Comparison of ENCODE assay signal across 7 mouse cellular contexts in genomic region chr19:41384406-41384851, GRCm38 (mm10). TPM values are rescaled to one million over a fixed set of nuclear protein-coding genes. Genes with fewer than 3 reads are reported as not detected.
DNase-seq lines count a peak whose midpoint lies in the region; ATAC-seq and TF ChIP-seq lines count a peak whose summit lies in the region.

No protein-coding gene starts in this region.

- peaks cover 12% of the 10 kb centered on the region for H3K4me1 ChIP-seq in forebrain, embryonic 13.5 days
- H3K4me1 ChIP-seq in limb, embryonic 10.5 days: peaks cover 32% of the 10 kb centered on the region
- H3K4me1 ChIP-seq in midbrain, embryonic 13.5 days (replicated peaks): peaks cover 8% of the 10 kb centered on the region
- H3K4me1 ChIP-seq in cerebellum, adult 2 months (ENCODE audit: control insufficient read depth, insufficient read depth, low read length): peaks cover 7% of the 10 kb centered on the region; the same call in 1 of the 2 replicates

- H3K36me3 ChIP-seq in forebrain, embryonic 13.5 days (ENCODE audit: poor library complexity, severe bottlenecking): no peaks in the 10 kb centered on the region
- H3K36me3 ChIP-seq in limb, embryonic 10.5 days: no peaks in the 10 kb centered on the region
- H3K36me3 ChIP-seq in midbrain, embryonic 13.5 days: no peaks in the 10 kb centered on the region

- 14% methylated on average over 12 of the region's 12 CpGs for WGBS in forebrain, embryonic 13.5 days
- 12% methylated on average over 12 of the region's 12 CpGs for WGBS in limb, embryonic 10.5 days
- 15% methylated on average over 12 of the region's 12 CpGs for WGBS in midbrain, embryonic 13.5 days
- 19% methylated on average over 12 of the region's 12 CpGs for WGBS in cerebellum, adult 2 months

- H3K27me3 ChIP-seq in forebrain, embryonic 13.5 days: peaks cover 13% of the 10 kb centered on the region; the same call in 1 of the 2 replicates
- H3K27me3 ChIP-seq in limb, embryonic 10.5 days (ENCODE audit: low read depth, poor library complexity, severe bottlenecking): peaks cover 53% of the 10 kb centered on the region
- peaks cover 30% of the 10 kb centered on the region for H3K27me3 ChIP-seq in midbrain, embryonic 13.5 days
- no peaks in the 10 kb centered on the region for H3K27me3 ChIP-seq in cerebellum, adult 2 months (ENCODE audit: control insufficient read depth, insufficient read depth, low read length)

- peak overlapping the region; percentile 53 for H3K4me3 ChIP-seq in forebrain, embryonic 13.5 days
- peak overlapping the region; percentile 62 for H3K4me3 ChIP-seq in limb, embryonic 10.5 days
- H3K4me3 ChIP-seq in midbrain, embryonic 13.5 days (replicated peaks): peak overlapping the region; percentile 50
- no peak overlapping the region for H3K4me3 ChIP-seq in cerebellum, adult 2 months (replicated peaks; ENCODE audit: insufficient read depth, low read depth, low read length)

- no peak for TF ChIP-seq POLR2A in cerebellum, adult 2 months (IDR thresholded peaks at IDR 0.05; ENCODE audit: borderline replicate concordance, insufficient read depth, low read length)

- DNase-seq in CD4-positive, CD25-positive, alpha-beta regulatory T cell, adult 2 months (ENCODE audit: low read depth, low spot score): peak; percentile 71
- peak; percentile 40 for DNase-seq in ES-CJ7 (ENCODE audit: low read depth, low spot score)
- DNase-seq in limb, embryonic 10.5 days (ENCODE audit: low spot score): peak; percentile 33
- no peak for DNase-seq in cerebellum, adult 18-20 months
- no peak for DNase-seq in cerebellum, adult 2 months

- no peak for ATAC-seq in forebrain, embryonic 13.5 days
- no peak for ATAC-seq in midbrain, embryonic 13.5 days

- H3K4me2 ChIP-seq in forebrain, embryonic 13.5 days: peak overlapping the region; percentile 97
- H3K4me2 ChIP-seq in midbrain, embryonic 13.5 days (replicated peaks): peak overlapping the region; percentile 89

- H3K9ac ChIP-seq in forebrain, embryonic 13.5 days: peak overlapping the region; percentile 55; the same call in 1 of the 2 replicates
- no peak overlapping the region for H3K9ac ChIP-seq in midbrain, embryonic 13.5 days (replicated peaks)

- no peak overlapping the region for H3K27ac ChIP-seq in forebrain, embryonic 13.5 days
- peak overlapping the region; percentile 70 for H3K27ac ChIP-seq in limb, embryonic 10.5 days
- no peak overlapping the region for H3K27ac ChIP-seq in midbrain, embryonic 13.5 days
- H3K27ac ChIP-seq in cerebellum, adult 2 months (ENCODE audit: insufficient read depth, low read length): no peak overlapping the region

- no peaks in the 10 kb centered on the region for H3K9me3 ChIP-seq in forebrain, embryonic 13.5 days (replicated peaks)
- no peaks in the 10 kb centered on the region for H3K9me3 ChIP-seq in limb, embryonic 10.5 days (replicated peaks)
- no peaks in the 10 kb centered on the region for H3K9me3 ChIP-seq in midbrain, embryonic 13.5 days

- TF ChIP-seq CTCF in cerebellum, adult 2 months (IDR thresholded peaks at IDR 0.05; ENCODE audit: borderline replicate concordance, insufficient read depth, low read depth, low read length): no peak

RNA-seq across cellular contexts. Expression of gene Pik3ap1, which starts 0.5 kb away (rescaled TPM):
- 0.99 and 1.1 TPM in 2 replicates for polyA plus RNA-seq in forebrain, embryonic 13.5 days (2015; fragmentation: Nextera tagmentation; extraction: Ambion mirVana)
- polyA plus RNA-seq in limb, embryonic 10.5 days (2016; fragmentation: Nextera tagmentation; extraction: Ambion mirVana): 0.63 and 0.96 TPM in 2 replicates
- 1.4 and 1.9 TPM in 2 replicates for polyA plus RNA-seq in midbrain, embryonic 13.5 days (2015; fragmentation: Nextera tagmentation; extraction: Ambion mirVana)
- polyA plus RNA-seq in cerebellum, adult 2 months (2012; rRNA removed): 0.70 and 0.92 TPM in 2 replicates

Comparison
In these comparisons a context has a peak if more than half of its experiments do, and no peak if none do; other contexts are left out.
1. DNase-seq: peak in CD4-positive, CD25-positive, alpha-beta regulatory T cell, adult 2 months (single experiment), ES-CJ7 (single experiment) and limb, embryonic 10.5 days (single experiment); none in cerebellum, adult 18-20 months (0 of 2) and cerebellum, adult 2 months (0 of 2).